Mouse (Mus musculus) left cerebral cortex, adult 9 months (tissue): ENCODE measurements around the gene Plxnb2.

Source experiments
- DNase-seq, 2 experiments: peaks; one replicate each; pipeline ENCODE4 v3.0.0; 2022; ENCODE audit warnings: low spot score in 2 of 2

Gene Plxnb2

DNA sequence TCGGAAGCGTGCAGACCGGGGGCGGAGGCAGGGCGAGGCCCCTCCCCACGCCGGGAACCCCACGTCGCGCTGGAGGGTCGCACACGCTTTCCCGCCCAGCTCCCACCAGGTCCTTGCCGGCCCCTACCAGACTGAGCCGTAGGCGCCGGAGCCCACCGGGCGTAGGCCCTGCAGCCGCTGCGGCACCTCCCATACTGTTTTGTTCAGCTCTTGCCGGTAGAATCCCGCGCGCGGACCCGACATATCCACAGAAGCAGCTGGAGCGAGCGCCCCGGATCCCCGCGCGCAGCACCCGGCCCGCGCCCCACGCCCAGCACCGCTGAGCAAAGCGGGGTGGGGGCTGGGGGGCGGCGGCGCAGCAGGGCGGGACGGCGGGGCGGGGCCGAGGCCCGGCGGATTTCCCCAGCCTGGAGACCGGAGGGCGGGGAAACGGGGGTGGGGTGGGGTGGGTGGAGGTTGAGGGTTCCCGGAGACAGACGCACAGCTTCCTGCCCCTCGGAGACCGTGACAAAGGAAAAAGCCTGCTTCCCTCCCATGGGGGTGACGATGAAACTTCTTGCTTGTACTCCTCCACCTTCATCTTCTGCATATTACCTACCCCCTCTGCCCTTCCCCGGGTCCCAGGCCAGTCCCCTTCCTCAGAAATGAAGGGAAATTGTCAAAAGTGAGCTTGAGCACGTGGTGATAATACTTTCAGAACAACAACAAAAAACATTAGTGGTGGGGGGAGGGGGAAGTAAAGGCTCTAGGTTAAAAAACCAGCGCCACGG is 31.1 kb downstream of the Plxnb2 start, which contains the start of gene Mapk11:
Gene Mapk11 (minus strand): TSS at position 358 of the 770 bp plus-strand sequence.
- peak in 1 of 2 experiments; percentile 37 for DNase-seq

DNA sequence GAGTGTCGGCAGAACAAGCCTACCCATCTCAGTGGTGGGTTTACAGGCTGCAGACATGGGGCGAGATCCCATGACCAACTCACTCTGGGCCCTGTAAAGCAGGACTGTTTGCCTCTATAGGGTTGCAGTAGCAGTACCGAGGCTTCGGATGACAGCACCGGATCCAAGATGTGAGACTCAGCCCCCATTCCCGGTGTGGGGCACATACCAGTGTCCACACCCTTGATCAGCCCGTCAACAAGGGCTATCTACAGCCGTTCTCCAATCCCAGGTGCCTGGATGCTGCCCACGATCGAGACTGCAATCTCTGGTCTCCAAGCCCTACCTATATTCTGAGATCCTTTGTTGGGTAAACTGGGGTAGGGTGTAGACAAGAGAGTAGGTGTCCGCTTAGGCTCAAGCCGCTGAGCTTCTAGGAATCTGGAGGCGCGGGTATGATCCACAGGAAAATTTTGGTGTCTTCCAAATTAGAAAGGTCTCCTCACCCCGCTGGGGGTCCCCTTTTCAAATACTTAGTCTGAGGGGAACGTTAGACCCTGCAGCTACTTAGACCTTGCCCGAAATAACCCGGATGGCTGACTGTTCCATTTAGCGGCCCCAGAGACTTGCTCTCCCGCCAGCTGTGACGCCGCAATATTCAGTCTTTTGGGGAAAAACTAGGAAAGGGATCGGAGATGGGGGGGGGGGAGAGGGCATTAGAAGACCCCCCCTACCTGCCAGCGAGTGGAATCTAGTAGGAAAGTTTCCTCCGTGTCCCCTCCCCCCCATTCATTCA is 31.9 kb downstream of the Plxnb2 start:
- peak in 1 of 2 experiments; percentile 26 for DNase-seq

DNA sequence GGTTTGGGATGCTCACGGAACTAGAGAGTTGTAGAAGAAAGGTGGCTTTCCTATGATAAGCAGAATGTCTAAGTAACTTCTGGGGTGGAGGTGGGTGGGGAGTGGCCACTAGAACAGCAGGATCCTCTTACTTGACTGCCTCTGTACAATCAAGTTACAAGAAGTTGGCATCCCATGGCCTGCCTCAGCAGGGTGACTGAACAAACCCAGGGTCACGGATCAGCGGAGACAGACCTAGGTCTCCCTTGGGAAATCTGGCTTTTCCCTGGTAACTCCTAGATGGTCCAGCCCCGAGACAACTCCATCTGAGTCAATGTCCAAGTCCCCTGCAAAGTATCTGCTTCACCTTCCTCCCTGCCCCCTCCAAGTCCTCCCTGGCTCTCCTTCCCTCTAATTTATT is 32.7 kb downstream of the Plxnb2 start:
- DNase-seq, result no peak

DNA sequence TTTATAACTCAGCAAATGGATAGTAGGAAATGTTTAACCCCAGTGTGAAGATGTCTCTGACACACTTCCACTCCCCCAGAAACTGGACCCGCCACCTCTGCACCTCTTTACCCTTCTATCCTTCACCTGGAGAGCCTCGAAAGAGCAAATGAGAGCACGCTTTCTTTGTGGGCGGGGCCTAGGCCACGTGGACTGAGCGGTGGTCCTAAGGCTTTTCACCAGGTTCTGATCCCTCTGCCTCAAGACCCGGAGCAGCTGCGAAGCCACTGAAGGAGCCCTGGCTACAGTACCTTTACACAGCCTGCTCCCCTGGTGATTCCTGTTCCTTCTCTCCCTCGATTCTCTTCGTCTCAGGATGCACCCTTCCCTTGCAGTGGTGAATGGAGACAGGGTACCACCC is 33.1 kb downstream of the Plxnb2 start:
- no peak for DNase-seq

DNA sequence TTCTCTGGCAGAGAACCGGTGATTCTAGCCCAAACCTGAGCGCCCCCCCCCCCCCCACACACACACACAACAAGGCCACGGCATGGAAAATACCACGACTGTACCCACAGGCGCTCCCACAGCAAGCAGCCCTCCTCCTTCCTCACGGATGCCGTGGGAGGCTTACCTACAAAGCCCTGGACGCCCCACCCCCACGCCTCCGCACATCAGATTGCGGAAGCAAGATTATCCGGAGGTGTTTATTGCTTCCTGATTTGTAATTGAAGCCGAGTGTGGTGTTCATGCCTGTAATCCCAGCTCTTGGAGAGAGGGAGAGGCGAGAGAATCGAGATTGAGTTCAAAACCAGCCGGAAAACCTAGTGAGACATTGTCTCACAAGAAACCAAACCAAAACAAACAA is 33.6 kb downstream of the Plxnb2 start:
- peak in 1 of 2 experiments; percentile 70 for DNase-seq

DNA sequence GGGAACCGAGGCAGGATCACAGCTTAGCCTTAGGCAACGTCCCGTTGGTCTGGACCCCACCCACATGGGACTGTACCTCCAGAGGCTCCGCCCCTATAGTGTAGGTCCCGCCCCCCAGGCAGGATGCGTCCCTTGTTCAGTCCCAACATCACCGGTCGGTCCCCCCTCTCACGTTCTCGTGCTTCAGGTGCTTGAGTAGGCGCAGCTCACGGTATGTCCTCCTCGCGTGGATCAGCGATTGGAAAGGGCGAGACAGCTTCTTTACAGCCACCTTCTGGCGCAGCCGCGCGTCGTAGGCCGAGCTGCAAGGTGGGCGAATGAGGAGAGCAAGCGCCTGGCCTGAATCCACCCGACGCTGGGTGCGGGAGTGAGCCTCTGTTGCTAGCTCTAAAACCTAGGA is 34.1 kb downstream of the Plxnb2 start:
- peak; percentile 39 to 83 for DNase-seq

DNA sequence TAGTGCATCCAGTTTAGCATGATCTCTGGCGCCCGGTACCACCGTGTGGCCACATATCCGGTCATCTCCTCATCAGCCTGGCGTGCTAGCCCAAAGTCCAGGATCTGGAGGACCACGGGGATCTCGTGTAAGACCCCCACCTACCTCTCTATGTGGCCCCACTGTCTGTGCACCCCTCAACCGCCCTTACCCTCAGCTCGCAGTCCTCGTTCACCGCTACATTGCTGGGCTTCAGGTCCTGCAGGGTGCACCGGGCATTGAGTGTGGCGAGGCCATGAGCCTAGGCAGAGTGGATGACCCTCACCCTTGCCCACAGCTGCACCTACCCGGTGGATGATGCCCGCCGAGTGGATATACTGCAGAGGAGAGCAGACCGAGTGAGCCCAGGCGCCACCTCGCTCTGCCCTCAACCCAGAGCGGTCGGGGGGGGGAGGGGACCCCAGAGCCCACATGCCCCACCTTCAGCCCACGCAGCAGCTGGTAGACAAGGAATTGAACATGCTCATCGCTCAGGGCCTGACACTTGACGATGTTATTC is 34.7 kb downstream of the Plxnb2 start:
- no peak for DNase-seq

DNA sequence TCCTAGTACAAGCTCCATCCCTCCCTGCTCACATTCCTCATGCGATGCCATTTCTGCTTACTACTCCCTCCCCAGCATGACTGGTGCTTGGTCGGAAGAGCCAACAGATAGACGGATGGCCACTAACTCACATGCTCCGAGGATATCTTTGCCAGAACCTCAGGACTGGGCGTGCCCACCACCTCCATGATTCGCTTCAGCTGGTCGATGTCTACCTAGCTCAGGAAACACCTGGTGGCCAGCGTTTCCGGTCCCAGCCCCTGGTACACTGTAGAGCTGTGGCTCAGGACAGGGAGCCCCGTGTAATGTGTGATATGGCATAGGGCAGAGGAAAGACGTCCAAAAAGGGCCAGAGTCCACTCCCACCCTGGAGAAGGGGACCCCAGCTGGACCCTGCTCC is 35.6 kb downstream of the Plxnb2 start:
- no peak for DNase-seq

DNA sequence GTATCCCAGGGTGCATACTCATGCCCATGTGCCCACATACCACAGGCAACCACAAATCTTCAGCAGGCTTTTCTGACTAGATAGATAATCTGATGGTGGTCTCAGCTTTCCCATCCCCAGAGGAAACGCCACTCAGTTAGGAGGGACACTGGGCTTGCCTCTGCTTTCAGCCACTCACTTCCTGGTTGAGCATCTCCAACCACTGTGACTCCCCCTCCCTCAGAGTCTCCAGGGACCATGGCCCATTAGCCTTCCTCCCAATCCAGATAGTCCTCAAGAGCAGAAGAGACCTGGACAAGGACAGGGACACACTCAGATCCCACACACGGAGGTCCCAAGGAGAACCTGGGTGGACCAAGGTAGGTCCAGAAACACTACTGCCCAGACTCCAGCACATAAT is 37.5 kb downstream of the Plxnb2 start:
- no peak for DNase-seq

DNA sequence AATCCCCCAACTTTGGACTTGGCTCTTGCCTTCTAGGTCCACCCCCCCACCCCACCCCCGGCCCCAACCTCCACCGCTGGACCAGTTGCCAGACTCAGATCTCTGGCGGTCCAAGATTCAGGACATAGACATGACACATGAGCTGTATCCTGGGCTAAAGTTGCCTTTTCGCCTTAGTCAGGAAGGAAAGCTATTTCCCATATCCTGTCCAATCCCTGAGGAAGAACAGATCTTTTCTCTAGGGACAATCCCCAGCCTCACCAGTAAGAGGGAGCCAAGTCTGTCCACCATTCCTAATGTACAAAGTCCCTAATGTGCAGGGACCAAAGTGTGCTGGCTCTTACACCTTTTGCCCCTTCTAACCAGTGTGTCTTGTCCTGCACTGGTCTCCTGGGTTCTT is 38.7 kb downstream of the Plxnb2 start:
- DNase-seq, result no peak

DNA sequence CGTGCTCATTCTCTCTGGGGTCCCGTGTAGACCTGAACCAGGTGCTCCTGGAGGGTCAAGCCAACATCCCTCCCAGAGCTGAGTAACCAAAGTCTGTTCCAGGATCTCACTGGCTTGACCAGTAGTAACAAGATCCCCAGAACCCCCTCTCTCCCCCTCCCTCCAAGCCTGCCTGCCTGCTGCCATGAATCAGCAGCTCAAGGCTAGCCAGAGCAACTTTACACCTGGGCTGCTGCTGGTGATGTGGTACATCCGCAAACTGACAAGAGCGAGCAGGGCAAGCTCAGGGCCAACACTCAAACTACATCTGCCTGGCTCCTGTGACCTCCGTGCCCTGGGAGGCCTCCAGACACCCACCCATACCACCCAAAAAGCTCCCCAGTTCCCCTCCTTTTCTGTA is 39.1 kb downstream of the Plxnb2 start:
- DNase-seq, result no peak

DNA sequence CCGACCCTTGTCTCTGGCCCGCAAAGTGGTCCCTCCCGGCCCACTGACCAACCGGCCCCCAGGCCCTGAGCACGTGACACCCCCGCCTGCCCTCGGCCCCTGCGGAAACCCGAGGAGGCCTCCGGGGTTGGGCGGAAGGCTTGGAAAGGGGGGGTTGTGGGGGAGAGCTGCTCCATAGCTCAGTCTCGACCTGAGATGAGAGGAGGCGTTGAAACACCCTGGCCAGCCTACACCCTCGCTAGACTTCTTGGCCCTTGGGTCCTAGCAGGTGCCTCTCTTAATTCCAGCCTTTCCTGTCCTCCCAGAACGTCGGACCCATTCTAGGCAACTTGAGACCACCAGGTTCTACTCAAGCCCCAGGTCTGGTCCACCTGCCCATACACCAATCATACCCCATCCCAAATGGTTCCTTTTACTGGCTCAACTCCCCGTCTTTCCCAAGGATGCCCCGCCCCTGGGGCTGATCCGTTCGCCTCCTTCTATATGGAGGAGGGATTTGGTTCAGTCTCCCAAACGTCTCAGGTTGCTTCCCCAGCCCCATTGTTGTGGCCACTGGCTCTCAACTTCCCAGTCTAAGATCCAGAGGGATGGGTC is 39.8 kb downstream of the Plxnb2 start, which contains the start of gene Mapk12:
Gene Mapk12 (minus strand): TSS at position 45 of the 594 bp plus-strand sequence.
- DNase-seq, result peak in 1 of 2 experiments; percentile 44

DNA sequence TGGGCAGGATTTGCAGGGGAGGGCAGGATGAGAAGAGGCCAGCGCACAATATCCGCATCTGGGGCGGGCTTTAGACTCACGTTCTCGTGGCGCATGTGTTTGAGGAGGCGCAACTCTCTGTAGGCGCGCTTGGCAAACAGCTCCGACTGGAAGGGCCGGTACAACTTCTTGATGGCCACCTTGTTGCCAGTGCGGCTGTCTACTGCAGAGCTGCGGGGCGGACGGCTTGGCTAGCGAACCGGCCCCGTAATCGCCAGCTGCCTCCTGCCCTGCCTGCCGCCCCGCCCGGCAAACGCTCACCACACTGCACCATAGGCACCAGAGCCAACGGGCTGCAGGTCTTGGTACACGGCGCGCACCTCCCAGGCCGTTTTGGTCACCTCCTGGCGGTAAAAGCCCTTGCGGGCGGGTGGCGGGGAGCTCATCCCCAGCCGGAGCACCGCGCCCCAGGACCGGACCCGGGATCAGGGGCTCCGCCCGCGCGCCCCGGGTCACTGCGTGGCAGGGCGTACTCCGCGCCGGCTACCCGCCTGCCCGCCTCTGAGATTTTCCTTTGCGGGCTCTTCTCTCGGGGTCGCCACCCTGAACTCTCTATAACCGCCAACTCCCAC is 40.4 kb downstream of the Plxnb2 start:
- DNase-seq, result peak; percentile 51 to 87

DNA sequence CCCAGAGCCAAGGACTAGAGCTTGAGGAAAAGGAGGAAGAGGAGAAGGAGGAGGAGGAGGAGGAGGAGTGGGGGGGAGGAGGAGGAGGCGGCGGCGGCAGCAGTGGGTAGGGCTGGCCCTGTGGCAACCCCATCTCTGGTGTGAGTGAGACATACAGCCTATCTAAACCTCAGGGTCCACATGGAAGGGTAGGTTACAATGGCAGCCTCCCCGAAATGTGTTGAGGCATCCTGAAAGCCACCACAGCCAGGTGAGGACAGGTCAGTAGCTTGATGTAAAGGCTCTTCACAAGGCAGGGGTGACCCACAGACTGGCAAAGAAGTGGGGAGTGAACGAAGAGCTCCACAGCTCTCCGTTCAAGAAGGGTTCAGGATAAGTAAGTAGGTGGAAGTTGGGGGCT is 42.1 kb downstream of the Plxnb2 start:
- DNase-seq, result no peak

DNA sequence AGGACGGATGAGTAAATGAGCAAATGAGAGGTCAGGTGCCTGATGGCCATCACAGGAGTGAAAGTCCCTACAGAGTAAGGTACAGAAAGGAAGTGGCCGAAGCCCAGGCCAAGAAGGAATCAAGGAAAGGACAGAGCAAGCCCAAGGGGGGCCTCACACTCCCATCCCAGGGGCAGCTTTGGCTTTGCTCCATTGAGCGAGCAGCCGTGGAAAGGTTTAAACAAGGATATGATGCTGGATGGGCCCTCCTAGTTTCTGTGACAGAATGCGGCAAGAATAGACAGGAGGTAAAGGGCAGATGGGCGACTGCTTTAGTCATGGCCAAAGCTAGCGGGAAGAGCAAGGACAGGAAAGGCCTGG is 42.6 kb downstream of the Plxnb2 start:
- no peak for DNase-seq

DNA sequence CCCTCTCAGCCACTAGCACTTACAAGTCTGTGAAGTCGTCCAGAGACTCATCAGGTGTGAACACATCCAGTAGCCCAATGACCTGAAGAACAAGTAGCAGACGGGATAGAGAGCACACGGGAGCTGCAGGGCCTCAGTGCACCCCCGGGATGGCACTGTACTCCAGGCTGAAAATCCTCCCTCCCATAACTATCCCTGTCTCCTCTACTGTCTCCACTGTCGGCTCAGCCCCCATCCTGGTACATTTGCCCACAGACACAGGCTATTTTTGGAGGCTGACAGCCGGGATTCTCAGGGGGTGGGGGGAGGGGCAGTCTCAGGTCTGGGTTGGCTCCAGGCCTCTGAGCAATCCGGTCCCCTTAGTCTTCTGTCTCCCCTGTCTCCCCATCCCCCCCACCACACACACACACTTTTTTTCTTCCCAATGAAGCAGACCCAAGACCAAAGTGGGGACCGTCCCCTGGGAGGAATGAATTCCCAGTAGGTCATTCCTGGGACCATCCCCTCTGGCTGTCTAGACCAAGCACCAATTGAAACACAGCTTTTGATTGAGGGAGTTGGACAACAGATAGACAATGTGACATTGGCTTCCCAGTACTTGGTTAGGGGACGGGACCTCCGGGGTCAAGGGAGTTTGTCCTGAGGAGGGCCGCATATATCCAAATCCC is 43.1 kb downstream of the Plxnb2 start:
- DNase-seq, result no peak

DNA sequence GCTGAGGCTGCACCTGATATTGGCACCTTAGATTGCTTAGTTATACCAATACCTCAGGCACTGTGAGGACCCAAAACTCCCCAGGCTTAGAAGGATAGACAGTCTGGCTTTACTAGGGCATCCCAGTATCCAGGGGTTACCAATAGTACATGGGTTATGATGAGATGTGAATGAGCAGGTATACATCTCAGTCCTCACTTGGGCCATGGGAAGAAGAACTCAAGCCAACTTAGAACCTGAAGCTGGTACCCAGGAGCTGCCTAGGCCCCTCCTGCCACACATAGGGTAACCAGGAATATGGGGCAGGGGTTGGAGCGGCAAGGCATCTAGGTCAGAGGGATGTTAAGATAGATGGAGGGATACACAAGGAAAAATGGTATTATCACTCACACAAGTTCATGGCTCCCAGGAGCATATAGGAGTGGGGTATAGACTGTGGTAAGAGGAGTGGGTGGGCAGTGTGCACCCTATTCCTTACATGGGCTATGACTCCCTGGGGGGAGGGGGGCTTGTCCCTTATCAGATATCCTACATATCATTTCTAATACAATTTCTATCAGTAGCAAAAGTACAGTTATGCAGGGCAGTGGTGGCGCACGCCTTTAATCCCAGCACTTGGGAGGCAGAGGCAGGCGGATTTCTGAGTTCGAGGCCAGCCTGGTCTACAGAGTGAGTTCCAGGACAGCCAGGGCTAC is 44.0 kb downstream of the Plxnb2 start:
- DNase-seq, result no peak

DNA sequence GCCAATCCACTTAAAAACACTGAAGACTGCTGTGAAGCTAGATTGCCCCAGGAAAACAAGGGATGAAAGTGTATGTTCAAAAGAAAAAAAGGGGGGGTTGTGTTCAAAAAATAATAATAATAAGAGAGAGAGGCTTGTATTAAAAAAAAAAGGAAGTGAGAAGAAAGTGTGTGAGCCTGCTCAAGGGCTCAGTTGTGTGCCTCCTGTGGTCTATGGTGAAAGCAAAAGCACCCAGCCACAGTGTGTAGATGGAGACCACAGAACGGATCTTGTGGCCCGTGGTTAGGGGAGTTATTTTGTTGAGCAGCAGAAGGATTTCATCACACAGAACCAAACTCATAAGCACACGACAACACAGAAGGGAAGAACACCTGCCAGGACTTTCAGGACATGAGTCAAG is 49.3 kb downstream of the Plxnb2 start:
- no peak for DNase-seq

DNA sequence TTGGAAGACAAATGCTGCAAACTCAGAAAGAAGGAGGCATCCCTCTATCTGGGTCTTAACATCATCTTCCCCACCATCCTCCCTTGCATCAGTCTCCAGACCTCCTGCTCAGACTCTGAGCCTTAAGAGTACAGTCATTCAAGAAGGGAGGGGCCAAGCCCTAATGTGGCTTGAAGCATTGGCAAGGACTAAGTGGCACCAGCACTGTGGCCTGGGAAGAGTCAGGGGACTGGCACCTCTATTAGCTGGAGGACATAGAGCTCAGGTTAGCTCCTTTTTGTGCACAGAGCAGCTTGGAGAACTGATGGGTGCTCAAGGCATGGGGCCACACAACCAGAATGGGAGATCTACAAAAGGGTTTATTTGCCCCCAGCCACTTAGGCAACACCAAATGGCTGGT is 50.3 kb downstream of the Plxnb2 start:
- DNase-seq, result no peak

DNA sequence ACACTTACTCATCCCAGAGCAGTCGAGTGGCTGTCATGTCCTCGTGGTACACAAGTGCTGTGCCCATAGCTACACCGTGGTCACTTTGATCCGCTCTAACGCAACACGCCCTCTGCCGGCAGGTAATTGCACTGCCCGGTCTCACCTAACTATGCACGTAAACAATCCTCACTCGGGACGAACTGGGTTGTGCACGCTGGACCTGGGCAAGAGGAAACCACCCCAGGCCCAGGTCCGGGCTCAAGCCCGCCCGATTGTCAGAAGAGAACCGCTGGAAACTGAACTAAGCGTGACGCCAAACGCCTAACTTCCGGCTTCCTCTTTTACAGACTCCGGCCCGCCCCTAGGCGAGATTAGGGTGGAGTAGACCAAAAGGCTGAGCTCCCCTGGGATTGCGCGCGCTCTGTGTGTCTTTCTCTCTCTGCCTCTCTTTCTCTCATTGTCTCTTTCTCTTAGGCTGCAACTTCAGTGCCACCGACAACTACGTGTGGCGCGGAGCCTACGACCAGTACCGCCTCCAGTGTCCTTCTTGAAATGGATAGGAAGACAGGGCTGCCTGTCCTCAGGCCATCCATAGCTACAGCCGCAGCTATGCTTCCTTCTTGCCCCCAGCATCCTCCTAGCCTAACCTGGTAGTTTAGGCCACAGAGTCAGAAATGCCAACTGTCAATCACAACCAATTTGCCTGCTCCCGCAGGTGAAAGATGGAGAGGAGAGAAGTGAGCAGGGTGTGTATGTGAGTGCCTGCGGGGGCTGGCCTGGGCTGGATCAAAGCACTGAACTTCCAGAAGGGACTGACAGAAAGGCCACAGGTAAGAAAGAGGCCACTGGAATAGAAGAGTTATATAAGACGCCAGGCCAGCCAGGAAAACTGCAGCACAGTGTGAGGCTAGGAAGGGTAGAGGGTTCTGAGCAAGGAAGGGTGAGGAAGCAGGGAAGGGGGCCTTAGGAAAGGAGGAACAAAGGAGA is 51.9 kb downstream of the Plxnb2 start, which contains the start of gene Hdac10:
Gene Hdac10 (minus strand): TSS at position 319 of the 969 bp plus-strand sequence.
- peak; percentile 59 to 89 for DNase-seq
